Mouse (Mus musculus) small intestine, adult 2 months (tissue): Measurements from ENCODE around the gene Gdi1.

Source experiments
- CTCF ChIP-seq: fragments of 200-500 bp; IDR thresholded peaks from 2 replicates; pipeline ENCODE4 v1.5.1; 2012; ENCODE audit warnings: low read depth, mild to moderate bottlenecking, control low read depth, inconsistent platforms, low read length, moderate library complexity, mixed read lengths; ENCODE audit not compliant: insufficient replicate concordance, insufficient read length; ENCODE audit errors: extremely low read depth
- POLR2A ChIP-seq: fragments of 200-500 bp; IDR thresholded peaks from 2 replicates; pipeline ENCODE4 v1.6.1; 2012; ENCODE audit warnings: low read depth, mild to moderate bottlenecking, control low read depth, inconsistent platforms, low read length, moderate library complexity

GRCm38 (mm10) chrX:74304867-74305700, at the start of gene Gdi1:
- TF ChIP-seq POLR2A = peak; percentile 53; the same call in 1 of the 2 replicates
- peak; percentile 22; the same call in 1 of the 2 replicates for TF ChIP-seq CTCF
